Mouse (Mus musculus) left cerebral cortex, adult 9 months (tissue): ENCODE measurements around the gene Glycam1.
"Not testable (repeated sequence)": the region's sequence is repeated elsewhere in the genome, so short reads cannot be mapped to it uniquely, and the experiment has no call there.

ENCODE experiments used
- DNase-seq, 2 experiments: peaks; one replicate each; pipeline ENCODE4 v3.0.0; 2022; ENCODE audit warnings: low spot score in 2 of 2

The Glycam1 gene

DNA sequence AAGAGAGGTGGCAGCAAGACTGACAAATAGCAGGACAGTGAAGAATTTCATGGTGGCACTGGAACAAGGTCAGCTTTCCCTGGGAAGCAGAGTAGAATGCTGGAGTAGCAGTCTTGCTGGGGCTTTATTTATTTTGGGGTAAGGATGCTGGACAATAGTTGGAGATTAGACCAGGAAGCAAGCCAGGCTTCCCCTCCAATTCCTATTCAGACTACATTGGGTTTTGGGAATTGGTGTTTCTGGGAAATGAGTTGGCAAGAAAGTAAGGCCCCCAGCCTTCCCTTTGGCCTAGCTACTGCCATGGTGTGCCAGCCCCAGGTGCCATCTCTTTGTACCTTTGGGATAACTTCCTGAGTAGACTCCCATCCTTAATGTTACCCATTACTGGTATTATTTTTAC, at the start of gene Glycam1:
Gene Glycam1 (minus strand): TSS at position 101 of the 400 bp plus-strand sequence.
- no peak for DNase-seq

DNA sequence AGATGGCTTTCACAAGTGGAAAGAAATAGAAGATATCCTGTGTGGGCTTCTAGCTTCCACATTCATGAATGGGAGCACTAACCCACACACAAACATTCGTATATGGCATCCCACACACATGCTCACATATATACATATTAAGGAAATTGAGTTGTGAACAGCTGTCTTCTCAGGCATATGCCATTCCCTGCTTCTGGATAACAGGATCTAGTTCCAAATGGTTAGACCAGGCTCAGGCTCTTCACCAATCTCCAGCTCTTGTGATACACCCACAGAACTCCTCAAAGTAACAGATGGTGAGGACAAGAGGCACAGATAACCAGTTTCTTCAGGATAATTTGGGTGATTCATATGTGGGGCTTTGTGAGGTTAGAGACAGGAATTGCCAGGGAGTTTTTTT, 39.6 kb upstream of the Glycam1 start:
- peak; percentile 7 to 26 for DNase-seq

DNA sequence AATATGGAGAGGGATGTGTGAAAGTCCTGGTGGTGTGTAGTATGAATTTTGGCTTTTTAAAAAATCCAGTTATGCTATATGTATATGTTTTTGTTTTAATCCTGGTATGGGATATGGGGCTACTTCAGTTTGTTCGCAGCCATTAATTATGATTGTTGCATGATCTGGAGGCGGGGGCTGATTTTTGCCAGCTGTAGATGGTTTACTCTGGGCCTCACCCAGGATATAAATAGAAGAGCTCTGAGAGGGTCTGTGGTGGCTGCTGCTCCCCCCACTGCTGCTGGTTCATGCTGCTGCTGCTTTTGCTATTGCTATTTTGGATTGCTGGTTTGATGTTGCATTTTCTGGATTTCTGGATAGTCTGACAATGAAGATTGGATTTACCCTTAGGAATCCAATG, 25.9 kb upstream of the Glycam1 start:
- no peak for DNase-seq

DNA sequence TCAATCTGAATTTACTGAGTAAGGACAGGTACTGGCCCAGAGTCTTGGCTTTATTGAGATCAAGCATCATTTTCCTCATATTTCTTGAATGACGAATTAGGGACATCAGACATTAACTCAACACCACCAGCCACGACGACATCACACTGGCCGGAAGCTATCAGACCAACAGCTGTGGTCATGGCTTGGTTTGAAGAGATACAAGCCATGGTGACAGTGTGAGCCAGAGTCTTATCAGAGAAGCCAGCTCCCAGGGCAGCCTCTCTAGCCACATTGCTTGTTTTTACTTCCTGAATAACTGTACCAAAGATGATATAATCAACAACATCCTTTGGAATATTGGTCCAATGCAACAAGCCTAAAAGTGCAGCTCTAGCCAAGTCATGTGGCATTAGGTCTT, 22.9 kb upstream of the Glycam1 start:
- DNase-seq = not testable (repeated sequence)

DNA sequence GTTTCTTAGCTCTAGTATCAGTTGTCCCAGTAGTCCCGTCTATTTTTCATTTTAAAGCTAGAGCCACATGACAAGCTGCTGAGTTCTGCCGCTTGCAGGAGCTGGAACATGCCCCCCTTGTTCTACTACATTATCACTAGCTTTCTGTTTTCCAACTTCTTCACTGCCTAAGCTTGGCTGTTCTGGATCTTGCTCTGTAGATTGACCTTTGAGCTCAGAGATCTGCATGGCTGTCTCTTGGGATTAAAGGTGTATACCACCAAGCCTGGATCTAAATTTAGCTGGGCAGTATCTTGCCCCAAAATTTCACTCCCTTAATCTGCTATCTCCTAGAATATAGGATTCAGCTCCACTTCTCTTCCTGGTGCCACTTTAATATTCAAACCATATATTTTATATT, 21.0 kb upstream of the Glycam1 start:
- DNase-seq = no peak

DNA sequence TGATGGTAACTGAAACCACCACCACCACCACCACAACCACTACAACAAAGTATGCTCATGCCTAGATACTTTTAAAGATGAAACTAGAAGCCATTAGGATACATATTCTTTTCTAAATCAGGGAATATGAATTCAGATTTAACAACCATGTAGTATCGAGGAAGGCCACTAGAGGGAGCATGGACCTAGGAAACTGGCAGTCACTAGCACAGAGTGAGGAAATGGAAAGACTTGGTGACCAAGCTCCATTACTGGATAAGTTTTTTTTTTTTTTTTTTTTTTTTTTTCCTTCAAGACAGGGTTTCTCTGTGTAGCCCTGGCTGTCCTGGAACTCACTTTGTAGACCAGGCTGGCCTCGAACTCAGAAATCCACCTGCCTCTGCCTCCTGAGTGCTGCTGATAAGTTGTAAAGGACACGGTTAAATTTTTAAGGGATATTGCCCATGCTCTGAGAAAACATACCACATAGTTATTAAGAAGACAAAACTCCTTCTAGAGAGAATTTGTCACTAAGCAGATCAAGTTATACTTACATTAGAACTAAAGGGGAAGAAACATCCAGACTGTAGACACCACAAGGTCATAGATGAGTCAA, 12.7 kb downstream of the Glycam1 start:
- DNase-seq = peak in 1 of 2 experiments; percentile 75

DNA sequence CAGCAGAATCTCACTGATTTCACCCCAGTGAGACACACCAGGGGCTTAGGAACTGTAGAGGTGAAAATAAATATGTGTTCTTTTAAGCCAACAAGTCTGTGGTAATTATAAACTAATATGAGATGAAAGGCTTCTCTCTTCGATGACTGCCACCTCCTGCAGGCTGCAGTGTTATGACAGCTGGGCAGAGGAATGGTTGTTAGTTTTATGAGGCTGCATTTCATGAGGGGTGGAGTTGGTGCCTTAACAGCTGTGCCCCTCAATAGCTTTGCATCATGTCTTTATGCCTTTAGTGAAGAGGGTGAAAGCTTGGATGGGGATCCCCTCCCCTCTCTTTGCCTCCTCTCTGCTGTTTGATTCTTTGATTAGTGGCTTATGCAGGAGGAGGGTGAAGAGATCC, 13.8 kb downstream of the Glycam1 start:
- DNase-seq = no peak

DNA sequence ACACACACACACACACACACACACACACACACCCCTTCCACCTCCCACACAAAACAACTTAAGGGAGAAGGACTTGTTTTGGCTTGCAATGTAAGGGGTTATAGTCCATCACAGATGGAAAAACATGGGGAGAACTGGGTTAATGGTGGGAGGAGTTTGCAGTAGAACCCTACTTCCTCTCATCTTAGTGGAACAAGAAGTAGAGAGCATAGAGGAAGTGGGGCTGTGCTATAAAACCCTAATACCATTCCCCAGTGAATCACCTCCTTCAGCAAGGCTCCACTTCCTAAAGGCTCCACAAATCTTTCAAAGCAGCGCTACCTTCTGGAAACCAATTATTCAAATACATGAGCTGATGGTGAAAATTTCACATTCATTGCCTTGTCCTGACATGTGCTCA, 15.4 kb downstream of the Glycam1 start:
- DNase-seq = no peak

DNA sequence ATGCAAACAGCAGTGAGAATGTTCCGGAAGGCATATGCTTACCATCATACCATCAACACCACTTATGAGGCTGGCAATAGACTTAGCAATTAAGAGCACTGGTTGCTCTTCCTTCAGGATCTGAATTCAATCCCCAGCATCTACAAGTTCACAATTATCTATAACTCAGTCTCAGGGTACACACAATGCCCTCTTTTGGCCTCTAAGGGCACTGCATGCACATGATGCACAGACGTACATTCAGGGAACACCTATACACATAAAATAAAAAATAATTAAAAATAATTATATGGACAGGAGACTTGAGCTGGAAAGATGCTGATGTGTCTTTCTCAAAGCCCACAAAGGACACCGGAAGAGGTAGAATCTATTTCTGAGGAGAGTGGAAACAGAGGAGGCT, 16.9 kb downstream of the Glycam1 start:
- DNase-seq = no peak

DNA sequence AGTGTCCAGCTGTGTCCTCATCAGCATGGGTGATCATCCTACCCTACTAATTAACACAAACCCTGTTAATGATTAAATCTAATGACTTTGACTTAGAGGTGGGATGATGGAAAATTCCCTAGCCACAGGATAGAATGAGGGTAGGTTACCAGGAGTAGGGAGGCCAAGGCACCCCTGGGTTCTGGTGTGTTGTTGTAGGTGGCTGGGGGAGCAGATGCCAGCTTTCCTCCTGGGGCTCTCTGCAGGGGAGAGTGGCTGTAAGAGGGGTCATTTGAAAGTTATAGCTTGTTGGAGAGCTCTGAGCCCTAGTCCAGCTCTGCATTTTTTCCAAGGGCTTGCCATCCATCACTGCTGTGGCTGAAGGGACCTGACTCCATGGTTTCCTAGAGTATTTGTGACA, 22.4 kb downstream of the Glycam1 start:
- DNase-seq = no peak

DNA sequence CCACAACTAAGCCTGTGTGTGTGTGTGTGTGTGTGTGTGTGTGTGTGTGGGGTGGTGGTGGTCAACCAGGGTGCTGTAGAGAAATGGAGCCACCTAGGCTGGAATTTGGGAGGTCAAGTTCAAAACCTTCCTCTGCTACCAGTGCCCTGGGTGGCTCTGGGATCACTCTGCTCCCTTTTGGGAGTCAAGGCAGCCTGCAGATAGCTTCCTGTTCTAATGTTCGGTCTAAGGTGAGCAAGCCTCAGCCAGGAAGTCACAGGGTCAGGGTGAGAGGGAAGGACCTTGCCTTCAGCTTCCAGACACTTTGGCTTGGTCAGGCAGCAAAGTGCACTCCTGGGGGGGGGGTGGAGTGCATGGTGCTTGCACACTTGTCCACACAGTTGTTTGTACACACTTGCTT, 24.2 kb downstream of the Glycam1 start:
- DNase-seq = no peak

DNA sequence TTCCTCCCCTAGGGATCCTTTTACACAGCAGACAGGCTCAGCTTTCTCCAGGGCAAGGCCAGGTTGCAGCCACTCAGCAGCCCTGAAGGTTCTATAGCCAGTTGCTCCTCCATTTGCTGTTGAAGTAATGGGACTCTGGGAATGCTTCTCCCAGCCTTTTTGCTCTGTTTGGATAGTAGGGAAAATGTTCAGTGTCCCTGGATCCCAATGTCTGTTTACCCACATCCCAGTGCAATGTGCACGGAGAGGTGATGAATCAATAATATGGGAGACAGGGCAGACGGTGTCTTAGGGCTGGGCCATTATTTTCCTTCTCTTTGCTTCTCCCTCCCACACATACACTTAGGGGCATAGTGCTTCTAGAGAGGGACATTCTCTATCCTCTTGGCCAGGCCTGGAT, 25.6 kb downstream of the Glycam1 start:
- DNase-seq = no peak

DNA sequence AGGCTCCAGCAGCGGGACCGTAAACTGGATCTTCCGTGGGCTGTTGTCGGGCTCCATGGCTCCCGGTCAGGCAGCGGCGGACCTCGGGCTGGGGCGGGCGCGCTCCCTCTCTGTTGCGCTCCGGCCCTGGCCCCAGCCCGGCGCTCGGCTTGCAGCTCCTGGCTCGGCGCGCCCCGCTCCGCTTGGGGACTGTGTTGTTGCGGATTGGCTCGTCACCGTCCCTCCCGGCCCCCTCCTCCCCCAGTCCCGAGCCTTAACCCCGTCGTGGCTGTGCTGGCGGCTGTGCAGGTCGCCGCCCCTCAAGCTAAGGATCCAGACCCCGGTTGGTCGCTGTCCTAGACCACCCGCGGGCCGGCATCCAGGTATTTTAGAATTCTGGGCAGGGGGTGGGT, 27.1 kb downstream of the Glycam1 start, which contains the start of gene Ppp1r1a:
Gene Ppp1r1a (minus strand): TSS at position 182 of the 392 bp plus-strand sequence.
- peak in 1 of 2 experiments; percentile 66 for DNase-seq

DNA sequence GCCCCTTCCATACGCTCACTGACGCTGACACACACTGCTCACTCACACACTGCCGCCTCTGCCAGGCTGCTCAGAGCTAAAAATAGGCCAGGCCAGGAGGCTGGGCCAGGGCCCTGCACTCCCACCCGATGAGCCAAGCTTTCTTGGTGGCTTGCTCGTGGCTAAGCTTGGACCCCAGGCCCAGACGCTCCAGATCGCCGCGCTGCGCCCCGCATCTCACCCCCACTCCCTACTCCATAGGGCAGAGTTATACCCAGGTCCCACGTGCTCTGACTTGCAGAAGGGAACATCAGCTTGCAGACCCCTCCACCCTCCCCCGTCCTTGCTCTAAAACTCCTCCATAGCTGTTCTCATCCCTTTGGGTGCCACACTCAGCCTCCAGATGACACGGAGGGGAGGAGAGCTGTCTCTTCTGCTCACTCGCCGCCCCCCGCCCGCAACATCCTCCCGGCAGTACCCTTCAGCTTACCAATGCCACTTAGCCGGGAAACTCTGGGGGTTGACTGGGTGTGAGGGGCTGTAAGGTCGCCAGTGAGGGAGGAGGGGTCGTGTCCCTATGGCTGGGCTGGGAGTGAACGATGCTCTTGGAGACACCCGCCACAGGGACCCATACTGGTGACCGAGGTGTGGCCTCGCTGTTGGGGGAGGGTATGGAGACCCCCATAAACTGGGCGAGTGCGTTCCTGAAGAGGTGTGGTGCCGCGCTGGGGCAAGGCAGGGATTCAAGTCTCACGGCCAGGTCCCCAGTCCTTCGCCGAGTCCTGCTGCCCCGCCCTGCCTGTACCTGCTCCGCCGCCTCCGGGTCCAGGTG, 27.7 kb downstream of the Glycam1 start:
- DNase-seq = peak in 1 of 2 experiments; percentile 64

DNA sequence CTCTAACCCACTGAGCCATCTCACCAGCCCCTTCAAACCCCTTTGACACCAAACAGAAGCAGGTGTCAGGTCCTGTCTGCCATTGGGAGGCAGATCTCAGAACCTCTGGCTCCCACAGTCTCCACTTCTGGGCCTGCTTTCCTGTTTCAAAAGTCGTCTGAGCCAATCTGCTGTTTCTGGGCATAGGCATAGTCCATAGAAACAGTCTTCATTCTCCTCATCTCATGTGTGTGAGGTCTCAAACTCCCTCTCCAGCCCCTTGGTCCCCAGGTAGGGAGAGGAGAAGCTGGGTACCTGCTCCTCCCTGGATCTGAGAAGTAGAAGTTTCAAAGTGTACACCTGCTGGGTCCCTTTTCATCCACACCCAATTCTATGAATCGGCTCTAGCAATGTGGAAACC, 28.4 kb downstream of the Glycam1 start:
- DNase-seq = no peak

DNA sequence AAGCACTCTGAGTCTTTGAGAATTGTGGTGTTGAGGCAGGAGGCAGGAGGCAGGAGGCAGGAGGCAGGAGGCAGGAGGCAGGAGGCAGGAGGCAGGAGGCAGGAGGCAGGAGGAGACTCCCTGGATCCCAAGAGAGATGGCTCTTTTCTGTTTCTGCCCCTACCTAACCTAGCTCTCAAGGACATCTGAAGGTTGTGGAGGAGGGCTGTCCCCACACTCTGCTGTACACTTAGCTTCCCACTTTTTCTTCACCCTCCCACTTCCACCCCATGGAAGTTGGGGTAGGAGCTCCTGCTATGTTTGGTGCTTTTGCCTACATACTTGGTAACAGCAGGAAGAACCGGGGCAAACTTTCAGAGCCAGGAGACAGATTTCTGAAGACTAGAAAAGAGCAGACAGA, 29.1 kb downstream of the Glycam1 start:
- DNase-seq = peak in 1 of 2 experiments; percentile 20

DNA sequence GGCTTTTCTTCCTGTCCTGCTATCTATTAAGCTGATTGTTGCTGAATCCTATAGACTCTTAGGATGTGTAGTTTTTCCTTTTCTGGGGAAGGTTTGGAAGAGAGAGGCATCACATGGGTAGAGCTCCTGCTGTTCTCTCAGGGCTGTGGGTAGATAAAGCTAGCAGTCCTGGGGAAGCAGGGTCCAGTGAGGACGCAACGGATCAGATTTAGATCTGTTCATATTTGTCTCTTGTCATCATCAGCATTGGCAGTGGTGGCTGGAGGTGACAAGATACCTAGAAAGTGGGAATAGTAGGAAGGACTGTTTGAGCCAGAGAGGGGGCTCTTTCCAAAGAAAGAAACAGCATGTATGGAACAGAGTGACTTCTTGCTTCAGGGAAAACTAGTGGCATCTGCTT, 29.9 kb downstream of the Glycam1 start:
- no peak for DNase-seq

DNA sequence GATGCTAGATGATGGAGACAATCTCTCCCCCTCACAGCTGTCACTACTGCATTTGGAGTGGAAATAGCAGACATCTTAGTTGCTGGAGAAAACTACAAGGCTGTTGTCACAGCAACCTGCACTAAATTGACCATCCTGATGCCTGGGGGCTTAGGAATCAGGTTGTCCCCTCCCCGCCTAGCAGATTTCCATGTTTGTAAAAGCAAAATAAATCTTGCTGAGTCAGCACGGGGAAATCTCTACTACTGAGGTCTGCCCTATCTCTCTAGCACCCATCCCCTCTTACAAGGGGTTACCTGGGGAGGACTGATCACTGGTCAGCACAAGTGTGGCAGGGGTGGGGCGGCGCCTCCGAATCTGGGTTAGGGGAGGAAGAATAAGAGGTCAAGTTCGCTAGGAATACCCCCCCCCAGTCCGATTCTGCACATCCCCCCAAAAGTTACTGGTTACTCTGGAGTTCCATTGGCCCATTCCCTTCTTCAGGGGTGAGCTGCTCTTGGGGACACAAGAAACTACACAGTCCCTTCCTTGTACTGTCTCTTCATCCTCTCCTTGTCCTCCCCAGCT, 30.7 kb downstream of the Glycam1 start:
- DNase-seq = no peak

DNA sequence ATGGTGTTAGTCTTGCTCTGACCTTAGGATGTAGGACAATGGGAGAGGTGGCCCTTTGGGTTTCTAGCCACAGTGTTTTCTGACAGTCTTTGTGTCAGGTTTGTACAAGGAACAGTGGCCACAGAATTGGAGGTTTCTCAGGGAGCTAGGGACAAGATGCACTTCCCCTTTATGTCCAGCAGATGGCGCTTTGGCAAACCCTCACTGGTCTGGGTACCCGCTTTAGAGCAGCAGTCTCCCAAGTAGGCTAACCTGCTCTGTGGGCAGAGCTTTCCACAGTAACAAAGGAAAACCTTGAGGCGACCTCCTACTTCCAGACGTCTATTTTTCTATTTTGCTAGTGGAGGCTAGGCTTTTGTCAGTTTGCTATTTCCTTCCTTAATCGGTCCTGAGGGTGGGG, 34.5 kb downstream of the Glycam1 start:
- peak in 1 of 2 experiments; percentile 80 for DNase-seq

DNA sequence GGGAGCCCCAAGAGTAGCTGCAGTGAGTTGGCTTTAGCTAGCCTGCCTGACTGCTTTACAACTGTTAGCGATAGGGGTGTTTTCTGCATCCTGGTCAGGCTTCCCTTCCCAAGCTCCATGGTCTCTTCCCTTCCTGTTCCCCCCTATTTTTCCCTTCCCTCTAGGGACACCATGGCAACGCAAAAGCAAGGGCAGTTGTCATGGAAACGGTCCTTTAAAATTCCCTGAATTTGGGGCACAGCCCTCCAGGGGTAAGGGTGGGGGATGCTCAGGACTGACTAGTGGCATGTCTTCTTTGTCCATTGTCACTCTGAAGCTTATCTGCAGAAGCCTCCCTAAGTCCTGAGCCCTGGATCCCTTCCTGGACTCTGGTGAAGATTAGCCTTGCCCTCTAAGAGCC, 41.7 kb downstream of the Glycam1 start:
- DNase-seq = peak in 1 of 2 experiments; percentile 7

DNA sequence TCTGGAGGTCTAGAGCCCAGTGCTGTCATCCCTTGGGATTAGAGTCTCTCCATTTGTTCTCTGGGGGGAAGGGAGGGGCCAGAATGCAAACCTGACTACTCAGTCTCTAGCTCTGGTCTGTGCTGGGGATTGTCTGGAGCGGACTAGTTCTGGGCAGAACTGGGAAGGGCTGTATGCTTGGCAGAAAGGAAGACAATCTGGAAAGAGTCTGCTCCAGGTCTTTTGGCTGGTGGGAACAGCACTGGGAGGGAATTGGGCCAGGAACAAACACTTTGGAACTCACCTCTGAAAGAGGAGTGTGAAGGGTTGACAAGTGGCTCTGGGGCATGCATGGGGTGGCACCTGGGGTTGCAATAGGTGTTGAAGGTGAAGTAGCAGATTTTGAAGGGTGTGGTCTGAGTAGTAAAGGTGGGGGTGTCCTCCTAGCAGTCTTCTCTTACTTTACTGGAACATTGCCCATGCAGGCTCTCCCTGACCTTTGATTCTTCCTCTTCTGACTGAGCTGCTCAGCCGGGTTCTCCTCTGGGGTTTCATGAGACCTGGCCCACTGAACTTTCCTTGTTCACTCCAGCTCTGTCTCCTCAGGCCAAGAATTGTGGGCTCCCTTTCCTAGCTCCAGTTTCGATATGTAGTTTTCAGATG, 42.3 kb downstream of the Glycam1 start:
- peak in 1 of 2 experiments; percentile 12 for DNase-seq
